Mouse (Mus musculus): ENCODE data around the gene Osbpl6. TPM values are rescaled to one million over a fixed set of nuclear protein-coding genes. Genes with fewer than 3 reads are reported as not detected.

Osbpl6 gene
- polyA plus RNA-seq, 1 experiment = 40.8 TPM

GRCm38 (mm10) chr2:76421411-76421924 lies 15.2 kb downstream of the Osbpl6 start:
- no peak overlapping the region for H3K27ac ChIP-seq (ENCODE audit: insufficient read depth, low read length)
- H3K4me1 ChIP-seq (ENCODE audit: control insufficient read depth, insufficient read depth, low read length) = no peaks in the 10 kb centered on the region
- no peaks in the 10 kb centered on the region for H3K27me3 ChIP-seq (ENCODE audit: control insufficient read depth, insufficient read depth, low read length)
- 83% methylated on average over 6 of the region's 6 CpGs for WGBS
- no peak for DNase-seq
- TF ChIP-seq POLR2A (IDR thresholded peaks at IDR 0.05; ENCODE audit: borderline replicate concordance, insufficient read depth, low read length) (no peak), CTCF (IDR thresholded peaks at IDR 0.05; ENCODE audit: borderline replicate concordance, insufficient read depth, low read depth, low read length) (no peak)
- no peak overlapping the region for H3K4me3 ChIP-seq (replicated peaks; ENCODE audit: insufficient read depth, low read depth, low read length)

- TF ChIP-seq POLR2A (IDR thresholded peaks at IDR 0.05; ENCODE audit: borderline replicate concordance, insufficient read depth, low read length) = no peak
- TF ChIP-seq CTCF (IDR thresholded peaks at IDR 0.05; ENCODE audit: borderline replicate concordance, insufficient read depth, low read depth, low read length) = no peak
- Histone ChIP-seq H3K27me3 (ENCODE audit: control insufficient read depth, insufficient read depth, low read length) (no peaks in the 10 kb centered on the region), H3K4me1 (ENCODE audit: control insufficient read depth, insufficient read depth, low read length) (no peaks in the 10 kb centered on the region; the same call in 1 of the 2 replicates), H3K4me3 (replicated peaks; ENCODE audit: insufficient read depth, low read depth, low read length) (no peak overlapping the region), H3K27ac (ENCODE audit: insufficient read depth, low read length) (no peak overlapping the region)
- DNase-seq = no peak
- WGBS = 67% methylated on average over 3 of the region's 3 CpGs
These were observed 20.5 kb downstream of the Osbpl6 start for GRCm38 (mm10) chr2:76426816-76427215.

GRCm38 (mm10) chr2:76429318-76429717 lies 23.0 kb downstream of the Osbpl6 start:
- no peak overlapping the region for H3K4me3 ChIP-seq (replicated peaks; ENCODE audit: insufficient read depth, low read depth, low read length)
- no peak overlapping the region for H3K27ac ChIP-seq (ENCODE audit: insufficient read depth, low read length)
- TF ChIP-seq POLR2A (IDR thresholded peaks at IDR 0.05; ENCODE audit: borderline replicate concordance, insufficient read depth, low read length) = no peak
- no peak for TF ChIP-seq CTCF (IDR thresholded peaks at IDR 0.05; ENCODE audit: borderline replicate concordance, insufficient read depth, low read depth, low read length)
- H3K27me3 ChIP-seq (ENCODE audit: control insufficient read depth, insufficient read depth, low read length) = no peaks in the 10 kb centered on the region
- DNase-seq = no peak
- WGBS = 64% methylated on average over 3 of the region's 3 CpGs
- peaks cover 5% of the 10 kb centered on the region for H3K4me1 ChIP-seq (ENCODE audit: control insufficient read depth, insufficient read depth, low read length)

GRCm38 (mm10) chr2:76429855-76430254 lies 23.5 kb downstream of the Osbpl6 start:
- no peak overlapping the region for H3K4me3 ChIP-seq (replicated peaks; ENCODE audit: insufficient read depth, low read depth, low read length)
- H3K27ac ChIP-seq (ENCODE audit: insufficient read depth, low read length) = no peak overlapping the region
- TF ChIP-seq CTCF (IDR thresholded peaks at IDR 0.05; ENCODE audit: borderline replicate concordance, insufficient read depth, low read depth, low read length) (no peak), POLR2A (IDR thresholded peaks at IDR 0.05; ENCODE audit: borderline replicate concordance, insufficient read depth, low read length) (no peak)
- no peak for DNase-seq
- peaks cover 5% of the 10 kb centered on the region for H3K4me1 ChIP-seq (ENCODE audit: control insufficient read depth, insufficient read depth, low read length)
- H3K27me3 ChIP-seq (ENCODE audit: control insufficient read depth, insufficient read depth, low read length) = no peaks in the 10 kb centered on the region
- 69% methylated on average over 5 of the region's 5 CpGs for WGBS

DNA sequence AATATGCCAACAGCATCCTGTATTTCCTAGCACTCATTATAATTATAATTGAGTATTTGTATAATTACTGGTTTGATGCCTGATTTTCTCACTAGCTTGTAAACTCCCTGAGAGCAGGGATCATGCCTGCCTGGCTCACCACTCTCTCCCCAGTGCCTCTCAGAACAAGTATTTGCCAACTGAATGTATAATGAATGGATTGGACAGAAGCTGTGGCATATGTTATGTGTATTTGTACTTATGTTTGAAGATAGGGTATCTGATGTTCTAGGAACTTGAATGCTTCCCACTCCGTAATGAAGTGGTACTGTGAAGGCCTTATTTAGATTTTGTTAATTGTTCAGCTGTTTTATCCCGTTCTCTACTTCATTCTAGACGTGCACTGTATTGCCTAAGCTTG lies 24.2 kb downstream of the Osbpl6 start:
- H3K27ac ChIP-seq (ENCODE audit: insufficient read depth, low read length) = no peak overlapping the region
- no peak overlapping the region for H3K4me3 ChIP-seq (replicated peaks; ENCODE audit: insufficient read depth, low read depth, low read length)
- 88% methylated on average over 3 of the region's 3 CpGs for WGBS
- peaks cover 5% of the 10 kb centered on the region for H3K4me1 ChIP-seq (ENCODE audit: control insufficient read depth, insufficient read depth, low read length)
- no peak for TF ChIP-seq POLR2A (IDR thresholded peaks at IDR 0.05; ENCODE audit: borderline replicate concordance, insufficient read depth, low read length)
- no peaks in the 10 kb centered on the region for H3K27me3 ChIP-seq (ENCODE audit: control insufficient read depth, insufficient read depth, low read length)
- no peak for DNase-seq

DNA sequence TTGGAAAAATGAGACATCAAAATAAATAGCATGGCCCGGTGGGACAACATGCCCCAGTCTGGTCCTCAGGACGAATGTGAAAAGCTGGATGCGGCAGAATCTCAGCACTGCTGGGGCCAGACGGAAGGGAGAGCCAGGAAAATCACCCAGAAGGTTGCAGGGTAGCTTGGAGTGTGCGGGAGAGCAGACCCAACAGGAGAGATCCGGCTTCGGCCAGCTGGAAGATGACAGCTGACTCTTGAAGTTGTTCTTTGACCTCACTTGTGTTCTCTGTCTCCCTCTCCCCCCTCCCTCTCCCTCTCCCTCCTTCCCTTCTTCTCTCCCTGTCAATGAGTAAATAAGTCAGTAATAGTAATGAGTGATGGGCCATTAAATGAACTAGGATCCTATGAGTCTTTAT lies 27.9 kb downstream of the Osbpl6 start:
- Histone ChIP-seq H3K27ac (ENCODE audit: insufficient read depth, low read length) (no peak overlapping the region), H3K27me3 (ENCODE audit: control insufficient read depth, insufficient read depth, low read length) (no peaks in the 10 kb centered on the region), H3K4me3 (replicated peaks; ENCODE audit: insufficient read depth, low read depth, low read length) (no peak overlapping the region), H3K4me1 (ENCODE audit: control insufficient read depth, insufficient read depth, low read length) (peaks cover 8% of the 10 kb centered on the region)
- no peak for TF ChIP-seq POLR2A (IDR thresholded peaks at IDR 0.05; ENCODE audit: borderline replicate concordance, insufficient read depth, low read length)
- no peak for TF ChIP-seq CTCF (IDR thresholded peaks at IDR 0.05; ENCODE audit: borderline replicate concordance, insufficient read depth, low read depth, low read length)
- DNase-seq = no peak
- WGBS = 22% methylated on average over 7 of the region's 7 CpGs

DNA sequence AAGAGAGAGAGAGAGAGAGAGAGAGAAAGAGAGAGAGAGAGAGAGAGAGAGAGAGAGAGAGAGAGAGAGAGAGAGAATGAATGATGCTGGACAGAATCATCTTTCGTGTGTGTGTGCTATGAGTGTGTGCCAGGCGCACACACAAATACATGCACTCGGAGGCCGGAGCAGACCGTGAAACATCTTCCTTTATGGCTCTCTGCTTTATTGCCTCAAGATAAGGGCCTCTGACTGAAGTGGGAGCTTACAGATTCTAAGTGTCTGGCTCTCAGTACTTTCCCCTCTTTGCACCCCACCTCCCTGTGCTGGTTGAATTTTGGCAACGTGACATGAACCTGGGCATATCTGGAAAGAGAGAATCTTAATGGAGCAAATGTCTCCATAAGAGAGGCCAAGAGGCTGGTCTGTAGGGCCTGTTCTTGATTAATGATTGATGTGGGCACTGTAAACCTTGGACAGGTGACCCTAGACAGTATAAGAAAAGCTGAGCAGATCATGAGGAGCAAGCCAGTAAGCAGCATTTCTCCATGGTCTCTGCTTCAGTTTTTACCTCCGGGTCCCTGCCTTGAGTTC lies 29.4 kb downstream of the Osbpl6 start:
- H3K27ac ChIP-seq (ENCODE audit: insufficient read depth, low read length) = no peak overlapping the region
- 87% methylated on average over 7 of the region's 7 CpGs for WGBS
- no peak for DNase-seq

GRCm38 (mm10) chr2:76437372-76437771 lies 31.1 kb downstream of the Osbpl6 start:
- peaks cover 8% of the 10 kb centered on the region for H3K4me1 ChIP-seq (ENCODE audit: control insufficient read depth, insufficient read depth, low read length)
- WGBS = 9% methylated on average over 2 of the region's 2 CpGs
- no peak overlapping the region for H3K4me3 ChIP-seq (replicated peaks; ENCODE audit: insufficient read depth, low read depth, low read length)
- no peak overlapping the region for H3K27ac ChIP-seq (ENCODE audit: insufficient read depth, low read length)
- no peaks in the 10 kb centered on the region for H3K27me3 ChIP-seq (ENCODE audit: control insufficient read depth, insufficient read depth, low read length)
- no peak for TF ChIP-seq CTCF (IDR thresholded peaks at IDR 0.05; ENCODE audit: borderline replicate concordance, insufficient read depth, low read depth, low read length)
- no peak for TF ChIP-seq POLR2A (IDR thresholded peaks at IDR 0.05; ENCODE audit: borderline replicate concordance, insufficient read depth, low read length)
- peak in 1 of 2 experiments; percentile 18 for DNase-seq

More for the DNA sequence above, 29.4 kb downstream of the Osbpl6 start:
- TF ChIP-seq CTCF (IDR thresholded peaks at IDR 0.05; ENCODE audit: borderline replicate concordance, insufficient read depth, low read depth, low read length) (no peak), POLR2A (IDR thresholded peaks at IDR 0.05; ENCODE audit: borderline replicate concordance, insufficient read depth, low read length) (no peak)
- no peak overlapping the region for H3K4me3 ChIP-seq (replicated peaks; ENCODE audit: insufficient read depth, low read depth, low read length)
- H3K27me3 ChIP-seq (ENCODE audit: control insufficient read depth, insufficient read depth, low read length) = no peaks in the 10 kb centered on the region
- peaks cover 8% of the 10 kb centered on the region for H3K4me1 ChIP-seq (ENCODE audit: control insufficient read depth, insufficient read depth, low read length)
